Mouse (Mus musculus) sigmoid colon, adult 10 weeks (tissue): ENCODE data around the gene Pvalb. TPM values are rescaled to one million over a fixed set of nuclear protein-coding genes. Genes with fewer than 3 reads are reported as not detected.

ENCODE experiments used
- polyA plus RNA-seq: library from polyadenylated mRNA; stranded (reverse); fragments of 350-450 nt; fragmentation: Illumina TruSeq; extraction: RNeasy Lipid Tissue Mini Kit (QIAGEN cat#74804); gene quantifications from one replicate; pipeline ENCODE4 v1.2.3, GENCODE M21; 2014; ENCODE audit warnings: low read depth, low replicate concordance

Pvalb gene
- polyA plus RNA-seq: not detected

GRCm38 (mm10) chr15:78206312-78206711 is at the start of gene Pvalb:
TSS of gene Pvalb (minus strand) at chr15:78206400.

GRCm38 (mm10) chr15:78244695-78245492 is 38.7 kb upstream of the Pvalb start, which contains the start of gene Ncf4:
TSS of gene Ncf4 (plus strand) at chr15:78244801.

GRCm38 (mm10) chr15:78173972-78174886 is 32.0 kb downstream of the Pvalb start, which contains the start of gene Ift27:
TSS of gene Ift27 (minus strand) at chr15:78174107.

Other genes starting within 250 kb of the Pvalb start
- 2.6 TPM for gene Foxred2, start 249.7 kb downstream of the Pvalb start, polyA plus RNA-seq
- 19.7 TPM for gene Eif3d, start 235.6 kb downstream of the Pvalb start, polyA plus RNA-seq
- 0.06 TPM for gene Cacng2, start 86.4 kb downstream of the Pvalb start, polyA plus RNA-seq
- 5.5 TPM for gene Ift27, start 32.3 kb downstream of the Pvalb start, polyA plus RNA-seq
- not detected for gene Ncf4, start 38.4 kb upstream of the Pvalb start, polyA plus RNA-seq
- 1.7 TPM for gene Csf2rb2, start 99.3 kb upstream of the Pvalb start, polyA plus RNA-seq
- 2.7 TPM for gene Csf2rb, start 119.4 kb upstream of the Pvalb start, polyA plus RNA-seq
- not detected for gene Tex33, start 189.5 kb upstream of the Pvalb start, polyA plus RNA-seq
- 8.8 TPM for gene Tst, start 199.5 kb upstream of the Pvalb start, polyA plus RNA-seq
- gene Mpst, start 200.0 kb upstream of the Pvalb start, polyA plus RNA-seq: 4.1 TPM
- 5.5 TPM for gene Kctd17, start 222.2 kb upstream of the Pvalb start, polyA plus RNA-seq